Mouse (Mus musculus) liver, postnatal 0 days (tissue): Measurements from ENCODE around the gene Smad5. TPM values are rescaled to one million over a fixed set of nuclear protein-coding genes. Genes with fewer than 3 reads are reported as not detected.

Experiments used
- ATAC-seq: fragments of 200-750 bp; cut with Nextera tagmentation; 2 replicates; pipeline ENCODE4 v1.8.0; 2017; ENCODE audit warnings: mild to moderate bottlenecking, moderate library complexity
- DNase-seq: peaks from one replicate; pipeline ENCODE4 v3.0.0-alpha.2; 2016
- H3K27ac ChIP-seq: fragments of 300-500 bp; sonication (generic); 2 replicates; pipeline ENCODE4 v1.5.1; 2014; ENCODE audit warnings: antibody characterized with exemption, moderate library complexity, mild to moderate bottlenecking, low read depth
- H3K27me3 ChIP-seq: fragments of 300-500 bp; sonication (generic); 2 replicates; pipeline ENCODE4 v1.6.1; 2014; ENCODE audit warnings: low read length, control low read depth, mixed read lengths; ENCODE audit not compliant: insufficient read depth
- H3K36me3 ChIP-seq: fragments of 300-500 bp; sonication (generic); replicated peaks from 2 replicates; pipeline ENCODE4 v1.6.1; 2014; ENCODE audit warnings: mild to moderate bottlenecking, control low read depth, low read length, moderate library complexity, mixed read lengths; ENCODE audit not compliant: insufficient read depth
- H3K4me1 ChIP-seq: fragments of 300-500 bp; sonication (generic); 2 replicates; pipeline ENCODE4 v1.6.1; 2014; ENCODE audit warnings: antibody characterized with exemption, mild to moderate bottlenecking, control low read depth; ENCODE audit not compliant: insufficient read depth
- H3K4me2 ChIP-seq: fragments of 300-500 bp; sonication (generic); 2 replicates; pipeline ENCODE4 v1.6.1; 2014; ENCODE audit warnings: low read depth, mild to moderate bottlenecking, low read length, moderate library complexity, mixed read lengths
- H3K4me3 ChIP-seq: fragments of 300-500 bp; sonication (generic); 2 replicates; pipeline ENCODE4 v1.5.1; 2014; ENCODE audit warnings: low read depth, low read length
- H3K9ac ChIP-seq: fragments of 300-500 bp; sonication (generic); replicated peaks from 2 replicates; pipeline ENCODE4 v1.6.1; 2014; ENCODE audit warnings: mild to moderate bottlenecking, moderate library complexity
- H3K9me3 ChIP-seq: fragments of 300-500 bp; sonication (generic); 2 replicates; pipeline ENCODE4 v1.6.1; 2016; ENCODE audit warnings: mild to moderate bottlenecking, control low read depth, low read length, mixed read lengths
- CTCF ChIP-seq: sonication (generic); IDR thresholded peaks from 2 replicates; pipeline ENCODE4 v1.5.1; 2016; ENCODE audit warnings: antibody characterized with exemption, low read depth
- EP300 ChIP-seq: IDR thresholded peaks from 2 replicates; pipeline ENCODE4 v1.6.1; 2016; ENCODE audit warnings: antibody characterized with exemption, low read depth, mild to moderate bottlenecking
- WGBS: fragments of 180-500 bp; shearing (Covaris S2); extraction: QIAGEN DNeasy Blood & Tissue Kit; methylation state at CpG from one replicate; pipeline ENCODE4 v1.1.7; 2014; ENCODE audit not compliant: insufficient replicate concordance; 5-methylcytosine and 5-hydroxymethylcytosine counted together
- polyA plus RNA-seq: library from polyadenylated mRNA; unstranded; fragments of >200 nt; fragmentation: Nextera tagmentation; extraction: Ambion mirVana; gene quantifications from 2 replicates; pipeline ENCODE4 v1.2.1, GENCODE M21; 2015

Smad5 gene
- polyA plus RNA-seq, 1 experiment from 2014 or later = 3.8 TPM

- no peak for DNase-seq
- no peak overlapping the region for H3K9ac ChIP-seq
- no peaks in the 10 kb centered on the region for H3K9me3 ChIP-seq
- no peaks in the 10 kb centered on the region for H3K27me3 ChIP-seq
- no peak overlapping the region for H3K4me2 ChIP-seq
- no peak overlapping the region for H3K4me3 ChIP-seq
- no peaks in the 10 kb centered on the region for H3K36me3 ChIP-seq
- 0 out of 2 replicates have a peak, but pooled peaks cover 3% of the 10 kb centered on the region for H3K4me1 ChIP-seq
- no peak for ATAC-seq
- 35% methylated on average over 4 of the region's 4 CpGs for WGBS
- H3K27ac ChIP-seq = no peak overlapping the region
- no peak for TF ChIP-seq EP300
- TF ChIP-seq CTCF = no peak
Measured at GRCm38 (mm10) chr13:56769431-56769830, 66.6 kb downstream of the Smad5 start.

- H3K27me3 ChIP-seq = no peaks in the 10 kb centered on the region
- no peak overlapping the region for H3K4me2 ChIP-seq
- no peak overlapping the region for H3K27ac ChIP-seq
- ATAC-seq (no peak), DNase-seq (no peak)
- H3K4me1 ChIP-seq = 0 out of 2 replicates have a peak, but pooled peaks cover 2% of the 10 kb centered on the region
- no peak for TF ChIP-seq CTCF
- no peak for TF ChIP-seq EP300
- H3K4me3 ChIP-seq = no peak overlapping the region
- no peaks in the 10 kb centered on the region for H3K9me3 ChIP-seq
- H3K36me3 ChIP-seq = no peaks in the 10 kb centered on the region
- H3K9ac ChIP-seq = no peak overlapping the region
- WGBS = 61% methylated on average over 1 of the region's 1 CpGs
Measured at GRCm38 (mm10) chr13:56770136-56770578, 67.3 kb downstream of the Smad5 start.

GRCm38 (mm10) chr13:56770786-56771185 is 68.0 kb downstream of the Smad5 start:
- ATAC-seq = no peak
- H3K4me1 ChIP-seq = no peaks in the 10 kb centered on the region
- WGBS = 59% methylated on average over 5 of the region's 5 CpGs

GRCm38 (mm10) chr13:56772592-56772991 is 69.8 kb downstream of the Smad5 start:
- H3K36me3 ChIP-seq = no peaks in the 10 kb centered on the region
- no peak overlapping the region for H3K27ac ChIP-seq
- H3K27me3 ChIP-seq = no peaks in the 10 kb centered on the region
- H3K4me2 ChIP-seq = no peak overlapping the region
- TF ChIP-seq CTCF (peak; percentile 42), EP300 (no peak)
- no peak overlapping the region for H3K4me3 ChIP-seq
- H3K4me1 ChIP-seq = no peaks in the 10 kb centered on the region; the same call in 1 of the 2 replicates
- H3K9me3 ChIP-seq = no peaks in the 10 kb centered on the region
- DNase-seq (no peak), ATAC-seq (no peak)
- 40% methylated on average over 3 of the region's 3 CpGs for WGBS
- no peak overlapping the region for H3K9ac ChIP-seq

More at GRCm38 (mm10) chr13:56770786-56771185, 68.0 kb downstream of the Smad5 start:
- Histone ChIP-seq H3K4me3 (no peak overlapping the region), H3K36me3 (no peaks in the 10 kb centered on the region), H3K27me3 (no peaks in the 10 kb centered on the region), H3K9me3 (no peaks in the 10 kb centered on the region), H3K9ac (no peak overlapping the region), H3K27ac (no peak overlapping the region), H3K4me2 (no peak overlapping the region)
- DNase-seq = no peak
- TF ChIP-seq CTCF (peak; percentile 40), EP300 (no peak)

- Histone ChIP-seq H3K4me3 (no peak overlapping the region), H3K36me3 (no peaks in the 10 kb centered on the region), H3K4me1 (no peaks in the 10 kb centered on the region; the same call in 1 of the 2 replicates), H3K4me2 (no peak overlapping the region), H3K9me3 (no peaks in the 10 kb centered on the region), H3K27me3 (no peaks in the 10 kb centered on the region), H3K9ac (no peak overlapping the region), H3K27ac (no peak overlapping the region)
- WGBS = 49% methylated on average over 14 of the region's 14 CpGs
- ATAC-seq (no peak), DNase-seq (no peak)
- TF ChIP-seq EP300 (no peak), CTCF (no peak)
Measured at GRCm38 (mm10) chr13:56773262-56773870, 70.6 kb downstream of the Smad5 start.

GRCm38 (mm10) chr13:56774304-56774703 is 71.5 kb downstream of the Smad5 start:
- Histone ChIP-seq H3K4me3 (no peak overlapping the region), H3K27me3 (no peaks in the 10 kb centered on the region), H3K36me3 (no peaks in the 10 kb centered on the region), H3K9ac (no peak overlapping the region), H3K27ac (no peak overlapping the region), H3K4me2 (no peak overlapping the region), H3K4me1 (no peaks in the 10 kb centered on the region; the same call in 1 of the 2 replicates), H3K9me3 (no peaks in the 10 kb centered on the region)
- WGBS = 34% methylated on average over 5 of the region's 5 CpGs
- TF ChIP-seq CTCF (no peak), EP300 (no peak)
- no peak for DNase-seq
- no peak for ATAC-seq
